Mouse (Mus musculus) layer of hippocampus, adult 2 months (tissue): Measurements from ENCODE around the gene Resp18. TPM values are rescaled to one million over a fixed set of nuclear protein-coding genes. Genes with fewer than 3 reads are reported as not detected.

Experiments used
- DNase-seq, 2 experiments: peaks; one replicate each; pipeline ENCODE4 v3.0.0; 2022; ENCODE audit warnings: low spot score in 2 of 2
- H3K27ac ChIP-seq: fragments of 200-600 bp; 2 replicates; pipeline ENCODE4 v1.8.1; 2022
- H3K4me3 ChIP-seq: fragments of 200-600 bp; 2 replicates; pipeline ENCODE4 v1.8.1; 2022; ENCODE audit warnings: mild to moderate bottlenecking
- CTCF ChIP-seq: fragments of 200-600 bp; conservative IDR thresholded peaks from 2 replicates; pipeline ENCODE4 v1.8.1; 2022; ENCODE audit warnings: antibody characterized with exemption, mild to moderate bottlenecking, moderate library complexity
- total RNA-seq, 2 experiments: library from RNA; stranded (reverse); gene quantifications; 2 replicates each; pipeline ENCODE4 v1.2.3; 2021

Resp18 gene
- total RNA-seq, 2 experiments from 2014 or later = 82.5 to 106 TPM

GRCm38 (mm10) chr1:75223532-75223931 lies 54.7 kb downstream of the Resp18 start:
- no peak for DNase-seq
- Histone ChIP-seq H3K27ac (no peak overlapping the region), H3K4me3 (no peak overlapping the region)
- no peak for TF ChIP-seq CTCF

GRCm38 (mm10) chr1:75222926-75223325 lies 55.3 kb downstream of the Resp18 start:
- H3K27ac ChIP-seq = no peak overlapping the region
- DNase-seq = no peak
- no peak overlapping the region for H3K4me3 ChIP-seq
- no peak for TF ChIP-seq CTCF

Other genes with a start within 250 kb of the Resp18 start
- gene Nhej1, start 153.2 kb downstream of the Resp18 start, total RNA-seq = 1 to 10 TPM; 1.9 to 2.0 TPM
- under 1 TPM in 1 of 2 experiments, not detected in 1; 0.23 TPM for gene Slc23a3, start 144.5 kb downstream of the Resp18 start, total RNA-seq
- 10 to 100 TPM; 31.2 to 32.0 TPM for gene Cnppd1, start 135.7 kb downstream of the Resp18 start, total RNA-seq
- gene Retreg2, start 135.6 kb downstream of the Resp18 start, total RNA-seq = 100 to 1,000 TPM; 178 to 179 TPM
- 10 to 100 TPM; 31.9 to 41.8 TPM for gene Zfand2b, start 109.8 kb downstream of the Resp18 start, total RNA-seq
- 10 to 100 TPM; 26.9 to 31.4 TPM for gene Abcb6, start 98.0 kb downstream of the Resp18 start, total RNA-seq
- 10 to 100 TPM; 28.4 to 30.4 TPM for gene Ankzf1, start 86.3 kb downstream of the Resp18 start, total RNA-seq
- gene Atg9a, start 86.2 kb downstream of the Resp18 start, total RNA-seq = 100 to 1,000 TPM; 106 to 113 TPM
- 10 to 100 TPM; 16.9 to 17.7 TPM for gene Glb1l, start 67.6 kb downstream of the Resp18 start, total RNA-seq
- 10 to 100 TPM; 88.6 to 93.7 TPM for gene Stk16, start 67.6 kb downstream of the Resp18 start, total RNA-seq
- gene Tuba4a, start 58.5 kb downstream of the Resp18 start, total RNA-seq = 100 to 1,000 TPM; 533 to 543 TPM
- gene A630095N17Rik, start 46.3 kb downstream of the Resp18 start, total RNA-seq = not detected
- 10 to 100 TPM; 69.6 to 82.8 TPM for gene Dnajb2, start 42.0 kb downstream of the Resp18 start, total RNA-seq
- gene Ptprn, start 13.9 kb downstream of the Resp18 start, total RNA-seq = 100 to 1,000 TPM; 395 to 416 TPM
- 10 to 100 TPM; 49.1 to 50.0 TPM for gene Dnpep, start 39.6 kb upstream of the Resp18 start, total RNA-seq
- gene Des, start 81.9 kb upstream of the Resp18 start, total RNA-seq = under 1 TPM; 0.88 to 1.00 TPM
- gene Speg, start 96.9 kb upstream of the Resp18 start, total RNA-seq = 100 to 1,000 TPM; 168 to 179 TPM
- gene Gmppa, start 157.5 kb upstream of the Resp18 start, total RNA-seq = 10 to 100 TPM; 72.9 to 76.0 TPM
- 1 to 10 TPM; 5.5 to 7.1 TPM for gene Asic4, start 172.0 kb upstream of the Resp18 start, total RNA-seq
- 10 to 100 TPM; 80.5 to 86.6 TPM for gene Chpf, start 200.9 kb upstream of the Resp18 start, total RNA-seq
- 10 to 100 TPM; 64.0 to 65.4 TPM for gene Tmem198, start 201.1 kb upstream of the Resp18 start, total RNA-seq
- 10 to 100 TPM; 20.6 to 25.9 TPM for gene Obsl1, start 228.0 kb upstream of the Resp18 start, total RNA-seq
- 10 to 100 TPM; 15.3 to 16.5 TPM for gene Inha, start 228.7 kb upstream of the Resp18 start, total RNA-seq
- 10 to 100 TPM; 25.6 to 27.4 TPM for gene Stk11ip, start 243.1 kb upstream of the Resp18 start, total RNA-seq